Mouse (Mus musculus) forebrain, embryonic 15.5 days (tissue): Measurements from ENCODE around the gene Dnpep. TPM values are rescaled to one million over a fixed set of nuclear protein-coding genes. Genes with fewer than 3 reads are reported as not detected.
A peak's percentile ranks its signal among the peaks of the same experiment; 100 is the strongest.

ENCODE experiments used
- ATAC-seq: fragments of 200-750 bp; cut with Nextera tagmentation; replicated peaks from 2 replicates; pipeline ENCODE4 v1.8.0; 2017; ENCODE audit warnings: mild to moderate bottlenecking, moderate TSS enrichment, moderate library complexity
- H3K27ac ChIP-seq: fragments of 300-500 bp; sonication (generic); replicated peaks from 2 replicates; pipeline ENCODE4 v1.5.1; 2015; ENCODE audit warnings: mild to moderate bottlenecking, inconsistent platforms
- H3K27me3 ChIP-seq: fragments of 300-500 bp; sonication (generic); 2 replicates; pipeline ENCODE4 v1.6.1; 2015; ENCODE audit warnings: inconsistent platforms
- H3K36me3 ChIP-seq: fragments of 300-500 bp; sonication (generic); 2 replicates; pipeline ENCODE4 v1.6.1; 2015; ENCODE audit warnings: mild to moderate bottlenecking, inconsistent platforms
- H3K4me1 ChIP-seq: fragments of 300-500 bp; sonication (generic); 2 replicates; pipeline ENCODE4 v1.6.1; 2015; ENCODE audit warnings: inconsistent platforms
- H3K4me2 ChIP-seq: fragments of 300-500 bp; sonication (generic); replicated peaks from 2 replicates; pipeline ENCODE4 v1.6.1; 2015; ENCODE audit warnings: mild to moderate bottlenecking, inconsistent platforms
- H3K4me3 ChIP-seq: fragments of 300-500 bp; sonication (generic); 2 replicates; pipeline ENCODE4 v1.5.1; 2015; ENCODE audit warnings: mild to moderate bottlenecking, inconsistent platforms
- H3K9ac ChIP-seq: fragments of 300-500 bp; sonication (generic); replicated peaks from 2 replicates; pipeline ENCODE4 v1.6.1; 2015; ENCODE audit warnings: mild to moderate bottlenecking, inconsistent platforms
- H3K9me3 ChIP-seq: fragments of 300-500 bp; sonication (generic); 2 replicates; pipeline ENCODE4 v1.6.1; 2016; ENCODE audit warnings: inconsistent platforms
- WGBS: fragments of 180-500 bp; shearing (Covaris S2); methylation state at CpG from one replicate; pipeline ENCODE4 v1.1.7; 2015; ENCODE audit warnings: mixed read lengths; 5-methylcytosine and 5-hydroxymethylcytosine counted together
- polyA plus RNA-seq: library from polyadenylated mRNA; unstranded; fragments of >200 nt; fragmentation: Nextera tagmentation; extraction: Ambion mirVana; gene quantifications from 2 replicates; pipeline ENCODE4 v1.2.1, GENCODE M21; 2015

The Dnpep gene
- polyA plus RNA-seq, 1 experiment from 2014 or later, result 163 TPM

DNA sequence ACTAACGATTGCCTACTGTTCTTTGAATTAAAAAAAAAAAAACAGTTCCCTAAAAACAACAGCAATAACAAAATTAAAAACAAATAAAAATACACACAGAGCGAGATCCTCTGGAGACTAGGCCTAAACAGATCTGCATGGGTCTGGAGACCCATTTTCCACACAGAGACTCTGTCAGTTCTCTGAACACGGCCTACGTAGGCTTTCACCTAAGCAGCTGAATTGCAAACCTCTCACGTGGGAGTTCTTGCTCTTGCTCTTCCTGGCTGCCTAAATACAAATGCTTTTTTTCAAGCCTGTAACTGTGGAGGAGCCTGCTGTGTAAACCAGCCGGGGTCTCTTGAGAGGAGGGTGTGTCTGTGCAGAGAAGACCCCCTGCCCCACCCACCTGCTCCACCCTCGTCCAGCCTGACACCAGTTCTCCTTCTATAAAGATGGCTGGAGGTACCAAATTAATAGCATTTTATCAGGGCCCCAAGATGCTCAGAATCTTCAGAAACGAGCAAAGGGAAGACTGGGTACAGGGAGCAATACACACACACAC lies 27.8 kb downstream of the Dnpep start:
- peak overlapping the region; percentile 83 for H3K27ac ChIP-seq
- no peak overlapping the region for H3K4me3 ChIP-seq
- H3K9me3 ChIP-seq, result no peaks in the 10 kb centered on the region
- no peak overlapping the region for H3K9ac ChIP-seq
- H3K36me3 ChIP-seq, result no peaks in the 10 kb centered on the region
- H3K4me2 ChIP-seq, result no peak overlapping the region
- H3K4me1 ChIP-seq, result peaks cover 18% of the 10 kb centered on the region
- 30% methylated on average over 8 of the region's 8 CpGs for WGBS
- no peak for ATAC-seq
- H3K27me3 ChIP-seq, result no peaks in the 10 kb centered on the region

DNA sequence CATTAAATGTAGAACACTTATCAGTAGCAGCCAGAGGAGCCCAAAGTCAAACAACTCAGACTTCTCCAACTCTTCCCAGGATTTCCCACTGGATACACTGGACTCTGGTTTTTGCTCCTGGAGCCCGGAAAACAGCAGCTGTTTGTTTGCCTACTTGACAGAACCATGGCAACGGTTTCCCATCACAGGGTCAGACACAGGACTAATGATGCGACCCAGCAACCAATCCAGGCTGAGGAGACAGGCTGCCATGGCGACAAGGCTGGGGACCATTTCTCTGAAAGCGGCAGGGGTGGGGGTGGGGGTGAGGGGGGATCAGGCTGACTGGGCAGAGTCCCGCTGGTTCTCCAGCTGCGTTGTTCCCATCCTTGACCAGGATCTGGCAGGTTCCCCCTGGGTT lies 28.4 kb downstream of the Dnpep start:
- H3K4me2 ChIP-seq, result no peak overlapping the region
- 0 out of 2 replicates have a peak, but pooled peaks cover 3% of the 10 kb centered on the region for H3K27me3 ChIP-seq

DNA sequence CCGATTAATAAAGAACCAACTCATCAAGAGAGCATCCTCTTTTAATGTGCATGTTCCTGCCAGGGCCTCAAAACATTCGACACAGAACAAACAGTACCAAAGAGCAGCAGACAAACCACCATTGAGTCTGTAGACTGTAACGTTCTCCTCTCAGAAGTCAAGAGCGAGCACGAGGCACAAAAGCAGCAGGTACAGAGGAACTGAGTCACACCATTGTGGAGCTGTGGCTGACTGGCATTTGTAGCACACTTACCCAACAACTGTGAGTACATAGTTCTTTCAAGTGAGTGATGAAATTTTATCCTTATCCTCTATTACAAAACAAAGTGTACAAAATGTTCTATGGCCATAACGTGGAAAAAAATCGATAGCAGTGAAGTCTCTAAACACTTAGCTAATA lies 32.9 kb downstream of the Dnpep start:
- Histone ChIP-seq H3K27ac (no peak overlapping the region), H3K9ac (no peak overlapping the region), H3K4me2 (no peak overlapping the region), H3K9me3 (no peaks in the 10 kb centered on the region), H3K36me3 (no peaks in the 10 kb centered on the region), H3K4me1 (peaks cover 14% of the 10 kb centered on the region), H3K27me3 (0 out of 2 replicates have a peak, but pooled peaks cover 3% of the 10 kb centered on the region), H3K4me3 (no peak overlapping the region)
- 88% methylated on average over 7 of the region's 7 CpGs for WGBS
- ATAC-seq, result no peak

More for the DNA sequence above, 28.4 kb downstream of the Dnpep start:
- peak; percentile 92 for ATAC-seq
- H3K36me3 ChIP-seq, result no peaks in the 10 kb centered on the region
- no peak overlapping the region for H3K4me3 ChIP-seq
- H3K9me3 ChIP-seq, result no peaks in the 10 kb centered on the region
- WGBS, result 3% methylated on average over 7 of the region's 7 CpGs
- H3K4me1 ChIP-seq, result peaks cover 18% of the 10 kb centered on the region
- H3K9ac ChIP-seq, result no peak overlapping the region
- H3K27ac ChIP-seq, result peak overlapping the region; percentile 83

DNA sequence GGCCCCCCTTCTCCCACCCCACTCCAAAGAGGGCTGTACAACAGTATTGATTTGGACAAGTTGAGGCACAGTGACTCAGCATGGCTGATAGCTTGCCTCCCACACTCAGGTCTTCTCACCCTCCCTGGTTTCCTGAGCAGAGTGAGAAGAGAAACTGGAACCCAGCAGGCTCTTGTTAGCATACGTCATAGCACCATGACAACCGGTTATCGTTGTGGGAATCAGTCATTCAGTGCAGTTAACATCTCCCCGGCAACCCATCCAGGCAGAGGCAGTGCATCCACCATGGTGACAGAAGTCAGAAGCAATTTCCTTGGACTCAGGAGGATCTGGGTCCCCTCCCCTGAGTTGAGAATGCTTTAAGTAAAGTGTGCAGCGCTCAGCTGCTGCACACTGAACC lies 34.8 kb downstream of the Dnpep start:
- no peaks in the 10 kb centered on the region for H3K36me3 ChIP-seq
- 70% methylated on average over 5 of the region's 5 CpGs for WGBS
- H3K4me3 ChIP-seq, result no peak overlapping the region
- ATAC-seq, result 0 out of 2 replicates have a peak, but pooled peaks have one; percentile 58
- H3K27me3 ChIP-seq, result peaks cover 13% of the 10 kb centered on the region; the same call in 1 of the 2 replicates
- H3K4me1 ChIP-seq, result peaks cover 4% of the 10 kb centered on the region; the same call in 1 of the 2 replicates
- H3K27ac ChIP-seq, result no peak overlapping the region
- no peak overlapping the region for H3K4me2 ChIP-seq
- H3K9ac ChIP-seq, result no peak overlapping the region
- H3K9me3 ChIP-seq, result no peaks in the 10 kb centered on the region

DNA sequence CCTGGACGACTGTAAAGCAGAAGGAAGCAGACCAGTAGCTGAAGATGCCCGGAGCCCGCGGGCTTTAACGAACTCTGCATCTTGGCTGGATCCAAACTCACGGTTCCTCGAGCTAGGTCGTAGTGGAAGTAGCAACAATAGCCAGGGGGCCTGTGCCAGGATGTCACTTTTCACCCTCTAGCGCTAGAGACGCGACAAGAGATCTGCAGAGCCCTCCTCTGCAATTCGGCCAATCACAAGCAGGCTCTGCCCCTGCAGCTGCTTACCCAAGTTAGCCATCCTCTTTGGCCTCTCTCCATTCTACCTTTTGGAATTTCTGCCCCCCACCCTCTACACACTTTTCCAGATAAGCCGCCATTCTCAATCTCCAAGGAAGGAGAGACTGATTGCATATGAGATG lies 39.6 kb downstream of the Dnpep start, which contains the start of gene Resp18:
Gene Resp18 (minus strand): TSS at position 188 of the 400 bp plus-strand sequence.
- peak within 1 kb of the TSS; percentile 30 for H3K9ac ChIP-seq
- peaks cover 32% of the 10 kb centered on the region; the same call in 1 of the 2 replicates for H3K27me3 ChIP-seq
- H3K4me3 ChIP-seq, result peak within 1 kb of the TSS; percentile 34
- under 1% methylated on average over 13 of the region's 13 CpGs for WGBS
- H3K9me3 ChIP-seq, result no peaks in the 10 kb centered on the region
- peaks cover 7% of the 10 kb centered on the region; the same call in 1 of the 2 replicates for H3K4me1 ChIP-seq
- peak within 1 kb of the TSS; percentile 39 for H3K4me2 ChIP-seq
- H3K36me3 ChIP-seq, result no peaks in the 10 kb centered on the region
- no peak within 1 kb of the TSS for H3K27ac ChIP-seq
- ATAC-seq, result no peak

DNA sequence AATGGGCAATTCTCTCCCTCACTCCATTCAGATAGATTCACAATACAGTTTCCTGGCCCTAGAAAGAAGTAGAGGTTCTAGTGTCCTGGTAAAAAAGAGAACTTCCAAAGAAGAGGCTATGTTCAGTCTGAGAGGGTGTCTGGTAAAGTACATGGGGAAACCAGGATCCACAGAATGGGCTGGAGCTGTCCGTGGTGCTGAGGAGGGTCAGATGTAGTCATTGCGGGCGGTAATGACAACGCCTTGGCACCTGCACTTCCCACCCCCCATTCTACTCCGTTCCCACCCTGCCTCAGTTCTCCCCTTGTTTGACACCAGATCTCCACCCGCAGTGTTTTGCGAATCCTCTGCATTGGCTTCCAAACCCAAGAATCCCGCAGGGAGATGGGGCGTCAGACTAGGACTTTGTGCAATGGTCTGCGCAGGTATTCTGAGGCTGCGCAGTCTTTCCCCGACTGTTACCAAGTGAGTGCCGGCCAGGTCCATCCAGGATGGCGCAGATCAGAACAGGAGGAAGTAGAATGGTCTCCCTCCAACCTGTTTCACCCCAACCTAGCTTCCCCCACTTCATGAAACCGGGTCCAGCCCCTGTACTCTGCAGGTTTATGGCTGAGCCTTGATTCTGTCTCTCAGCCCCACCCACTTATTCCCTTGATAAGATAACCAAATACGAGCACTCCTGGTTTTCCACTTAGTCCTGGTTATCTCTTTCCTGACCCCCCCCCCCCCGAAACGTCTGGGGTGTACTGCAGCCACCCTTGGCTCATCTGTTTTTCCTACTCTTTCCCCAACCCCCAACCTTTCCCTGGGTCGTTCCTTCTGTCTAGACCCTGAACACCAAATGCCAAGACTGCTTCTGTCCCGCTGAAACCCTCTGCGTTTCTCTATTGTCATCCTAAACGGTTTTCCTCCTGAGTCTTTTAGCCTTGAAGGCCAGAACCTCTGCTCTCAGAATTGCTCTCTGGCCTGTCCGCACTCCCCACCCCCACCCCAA lies 40.3 kb downstream of the Dnpep start:
- H3K36me3 ChIP-seq, result no peaks in the 10 kb centered on the region
- peaks cover 7% of the 10 kb centered on the region; the same call in 1 of the 2 replicates for H3K4me1 ChIP-seq
- peak overlapping the region; percentile 34 for H3K4me3 ChIP-seq
- peak overlapping the region; percentile 30 for H3K9ac ChIP-seq
- H3K27ac ChIP-seq, result no peak overlapping the region
- peaks cover 32% of the 10 kb centered on the region; the same call in 1 of the 2 replicates for H3K27me3 ChIP-seq
- 0 out of 2 replicates have a peak, but pooled peaks have one; percentile 64 for ATAC-seq
- no peaks in the 10 kb centered on the region for H3K9me3 ChIP-seq
- WGBS, result 2% methylated on average over 23 of the region's 23 CpGs
- H3K4me2 ChIP-seq, result peak overlapping the region; percentile 39

DNA sequence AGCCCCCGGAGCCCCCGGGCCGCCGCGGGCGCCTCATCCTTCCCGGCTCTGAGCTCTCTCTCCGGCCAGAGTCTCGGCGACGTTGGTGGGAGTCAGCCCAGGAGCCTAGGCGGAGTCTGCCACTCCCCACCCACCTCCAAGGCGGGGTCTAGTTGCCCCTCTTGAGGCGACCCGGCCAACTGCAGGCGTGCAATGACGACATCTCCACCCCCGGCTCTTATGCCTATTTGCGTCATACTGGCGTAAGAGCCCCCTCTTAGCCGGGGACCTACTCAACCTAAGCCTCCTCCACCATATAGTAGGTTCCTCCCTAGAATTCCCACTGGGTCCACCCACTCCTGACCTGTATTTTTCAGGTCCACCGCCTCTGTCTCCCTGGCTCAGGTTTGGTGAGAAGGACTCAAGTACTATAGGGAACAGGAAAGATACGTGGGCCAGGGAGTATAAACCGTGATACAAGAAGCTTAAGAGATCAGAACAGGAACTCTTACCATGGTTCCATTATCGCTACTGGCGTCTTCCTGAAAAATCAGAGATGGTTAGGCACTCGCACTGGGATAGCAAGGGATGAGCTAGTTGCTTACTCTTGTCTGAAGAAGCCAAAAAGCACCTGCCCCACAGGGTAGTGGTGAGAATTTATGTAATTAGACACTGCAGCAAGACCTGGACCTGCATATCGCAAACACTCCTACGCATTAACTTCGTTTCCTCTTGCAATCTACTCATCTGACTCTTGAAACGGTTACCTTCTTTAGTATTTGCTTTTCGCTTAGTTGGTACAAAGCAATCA lies 53.5 kb downstream of the Dnpep start, which contains the start of gene Ptprn:
Gene Ptprn (minus strand): TSS at position 412 of the 790 bp plus-strand sequence.
- Histone ChIP-seq H3K27me3 (peaks cover 42% of the 10 kb centered on the region), H3K9ac (peak within 1 kb of the TSS; percentile 43), H3K4me1 (peaks cover 10% of the 10 kb centered on the region), H3K4me2 (peak within 1 kb of the TSS; percentile 72), H3K4me3 (peak within 1 kb of the TSS; percentile 50), H3K27ac (no peak within 1 kb of the TSS), H3K36me3 (no peaks in the 10 kb centered on the region), H3K9me3 (no peaks in the 10 kb centered on the region)
- ATAC-seq, result peak; percentile 63
- WGBS, result 13% methylated on average over 28 of the region's 32 CpGs

DNA sequence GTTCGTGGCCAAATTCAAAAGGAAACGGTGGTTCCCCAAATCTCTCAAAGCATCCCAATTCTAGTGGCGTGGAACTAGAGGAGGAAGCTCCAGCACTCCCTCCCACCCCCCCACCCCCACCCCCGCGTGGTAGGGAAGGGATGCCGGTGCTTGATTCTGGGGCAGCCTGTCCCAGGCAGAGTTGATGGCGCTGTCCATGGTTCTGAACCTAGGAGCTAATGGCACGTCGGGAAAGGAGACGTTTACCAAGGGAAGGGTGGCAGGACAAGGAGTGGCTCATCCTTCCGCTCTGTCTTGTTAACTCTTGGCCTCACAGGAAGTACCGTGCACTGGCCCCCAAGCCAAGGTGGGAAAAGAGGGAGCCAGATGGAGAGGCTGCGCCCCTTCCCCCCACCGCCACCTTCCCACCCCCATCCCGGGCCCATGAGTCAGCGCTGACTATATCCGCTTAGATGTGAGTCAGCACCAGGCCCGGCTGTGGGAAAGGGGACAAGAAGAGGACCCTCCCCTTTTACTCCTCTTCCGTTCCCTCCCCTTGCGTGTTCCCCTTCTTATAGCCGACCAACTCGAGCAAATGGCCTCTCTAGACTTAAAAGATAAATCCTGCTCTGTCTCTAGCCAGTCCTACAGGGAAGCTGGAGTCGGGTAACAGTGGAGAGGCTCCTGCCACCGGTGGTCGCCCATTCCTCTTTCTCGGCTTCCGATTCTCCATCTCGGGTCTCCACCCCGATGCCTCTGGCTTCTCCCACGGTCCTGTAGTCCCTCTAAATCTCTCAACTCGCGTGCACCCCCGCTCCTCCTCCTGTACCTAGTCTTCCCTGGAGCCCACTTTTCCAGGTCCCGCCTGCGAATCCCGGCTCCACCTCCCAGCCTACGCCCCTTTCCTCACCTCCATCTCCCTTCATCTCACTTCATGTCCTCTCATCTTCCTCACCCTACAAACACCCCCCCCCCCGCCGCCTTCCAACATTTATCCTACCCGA lies 54.5 kb downstream of the Dnpep start:
- peak overlapping the region; percentile 43 for H3K9ac ChIP-seq
- no peak overlapping the region for H3K27ac ChIP-seq
- no peaks in the 10 kb centered on the region for H3K9me3 ChIP-seq
- H3K4me2 ChIP-seq, result peak overlapping the region; percentile 72
- H3K36me3 ChIP-seq, result no peaks in the 10 kb centered on the region
- H3K4me3 ChIP-seq, result peak overlapping the region; percentile 50
- WGBS, result 2% methylated on average over 40 of the region's 40 CpGs
- peaks cover 10% of the 10 kb centered on the region for H3K4me1 ChIP-seq
- peak; percentile 54 for ATAC-seq
- peaks cover 44% of the 10 kb centered on the region for H3K27me3 ChIP-seq

DNA sequence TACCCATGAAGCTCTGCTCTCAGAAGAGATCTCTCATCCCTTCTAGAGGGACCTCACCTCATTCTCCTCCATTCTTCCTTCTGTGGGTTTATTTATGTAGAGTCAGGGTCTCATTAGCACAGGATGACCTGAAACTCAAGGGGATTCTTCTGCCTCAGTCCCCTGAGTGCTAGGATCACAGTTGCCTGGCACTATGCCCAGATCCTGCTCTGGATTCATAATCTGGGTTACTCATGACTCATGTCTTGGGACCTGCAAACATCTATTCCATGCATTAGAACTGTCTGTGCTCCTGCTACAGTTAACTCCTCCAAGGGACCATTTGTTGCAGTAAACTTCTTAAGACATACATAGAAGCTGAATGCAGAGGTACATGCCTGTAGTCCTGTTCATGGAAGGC lies 56.5 kb downstream of the Dnpep start:
- no peak for ATAC-seq
- Histone ChIP-seq H3K9me3 (no peaks in the 10 kb centered on the region), H3K27ac (no peak overlapping the region), H3K4me1 (peaks cover 10% of the 10 kb centered on the region), H3K36me3 (no peaks in the 10 kb centered on the region), H3K4me2 (no peak overlapping the region), H3K4me3 (no peak overlapping the region), H3K9ac (no peak overlapping the region), H3K27me3 (peaks cover 46% of the 10 kb centered on the region)
